Mouse (Mus musculus) hindbrain, embryonic 15.5 days (tissue): Measurements from ENCODE around the gene Cmas. TPM values are rescaled to one million over a fixed set of nuclear protein-coding genes. Genes with fewer than 3 reads are reported as not detected.

Experiments used
- ATAC-seq: fragments of 200-750 bp; cut with Nextera tagmentation; 2 replicates; pipeline ENCODE4 v1.8.0; 2017; ENCODE audit warnings: low read depth, moderate number of reproducible peaks, moderate TSS enrichment; ENCODE audit not compliant: low FRiP score
- H3K27ac ChIP-seq: fragments of 300-500 bp; sonication (generic); replicated peaks from 2 replicates; pipeline ENCODE4 v1.5.1; 2015; ENCODE audit warnings: mild to moderate bottlenecking, inconsistent platforms
- H3K27me3 ChIP-seq: fragments of 300-500 bp; sonication (generic); 2 replicates; pipeline ENCODE4 v1.6.1; 2015; ENCODE audit warnings: control low read depth, inconsistent platforms
- H3K36me3 ChIP-seq: fragments of 300-500 bp; sonication (generic); 2 replicates; pipeline ENCODE4 v1.6.1; 2015; ENCODE audit warnings: control low read depth, inconsistent platforms
- H3K4me1 ChIP-seq: fragments of 300-500 bp; sonication (generic); replicated peaks from 2 replicates; pipeline ENCODE4 v1.6.1; 2015; ENCODE audit warnings: control low read depth, inconsistent platforms
- H3K4me2 ChIP-seq: fragments of 300-500 bp; sonication (generic); 2 replicates; pipeline ENCODE4 v1.6.1; 2015; ENCODE audit warnings: moderate library complexity, mild to moderate bottlenecking, inconsistent platforms
- H3K4me3 ChIP-seq: fragments of 300-500 bp; sonication (generic); 2 replicates; pipeline ENCODE4 v1.5.1; 2015; ENCODE audit warnings: mild to moderate bottlenecking, inconsistent platforms
- H3K9ac ChIP-seq: fragments of 300-500 bp; sonication (generic); 2 replicates; pipeline ENCODE4 v1.6.1; 2015; ENCODE audit warnings: inconsistent platforms
- H3K9me3 ChIP-seq: fragments of 300-500 bp; sonication (generic); 2 replicates; pipeline ENCODE4 v1.6.1; 2016; ENCODE audit warnings: control low read depth, inconsistent platforms
- WGBS: fragments of 180-500 bp; shearing (Covaris S2); methylation state at CpG from one replicate; pipeline ENCODE4 v1.1.7; 2015; 5-methylcytosine and 5-hydroxymethylcytosine counted together
- polyA plus RNA-seq: library from polyadenylated mRNA; unstranded; fragments of >200 nt; fragmentation: Nextera tagmentation; extraction: Ambion mirVana; gene quantifications from 2 replicates; pipeline ENCODE4 v1.2.1, GENCODE M21; 2015

Gene Cmas
- polyA plus RNA-seq: 185 and 188 TPM in 2 replicates

DNA sequence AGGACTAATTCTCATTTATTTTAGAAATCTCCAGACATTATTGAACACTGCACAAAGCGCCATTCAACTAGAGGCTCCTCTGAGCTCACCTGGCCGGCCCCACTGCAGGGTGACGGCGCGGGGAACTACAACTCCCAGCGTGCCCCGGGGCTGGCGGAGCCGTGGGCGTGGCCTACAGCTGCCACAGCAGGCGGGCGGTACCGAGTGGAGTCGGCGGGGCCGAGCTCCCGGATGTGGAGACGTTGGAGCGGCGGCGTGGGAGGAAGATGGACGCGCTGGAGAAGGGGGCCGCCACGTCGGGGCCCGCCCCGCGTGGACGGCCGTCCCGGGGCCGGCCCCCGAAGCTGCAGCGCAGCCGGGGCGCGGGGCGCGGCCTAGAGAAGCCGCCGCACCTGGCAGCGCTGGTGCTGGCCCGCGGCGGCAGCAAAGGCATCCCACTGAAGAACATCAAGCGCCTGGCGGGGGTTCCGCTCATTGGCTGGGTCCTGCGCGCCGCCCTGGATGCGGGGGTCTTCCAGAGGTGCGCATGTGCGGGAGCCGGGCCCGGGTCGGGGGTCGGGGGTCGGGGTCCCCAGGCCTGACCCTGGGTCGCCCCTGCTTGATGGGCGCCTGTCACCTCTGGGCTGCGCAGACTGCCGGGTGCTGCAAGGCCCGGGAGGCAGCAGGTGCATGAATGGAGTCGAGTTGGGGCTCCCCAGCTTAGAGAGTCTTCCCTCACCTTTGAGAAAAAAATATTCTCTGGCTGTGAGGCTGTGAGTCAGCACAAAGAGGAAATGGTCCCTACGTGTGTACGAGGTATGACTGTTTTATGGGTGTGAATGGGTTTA, at the start of gene Cmas:
Cmas (plus strand) TSS at position 180 of the 827 bp plus-strand sequence.
- WGBS: under 1% methylated on average over 68 of the region's 68 CpGs
- Histone ChIP-seq H3K9ac (peak within 1 kb of the TSS; percentile 91), H3K27ac (peak within 1 kb of the TSS; percentile 93), H3K36me3 (0 out of 2 replicates have a peak, but pooled peaks cover 3% of the 10 kb centered on the region), H3K4me3 (peak within 1 kb of the TSS; percentile 95), H3K27me3 (0 out of 2 replicates have a peak, but pooled peaks cover 10% of the 10 kb centered on the region), H3K4me2 (peak within 1 kb of the TSS; percentile 67), H3K4me1 (peaks cover 23% of the 10 kb centered on the region), H3K9me3 (no peaks in the 10 kb centered on the region)
- peak; percentile 94 for ATAC-seq

DNA sequence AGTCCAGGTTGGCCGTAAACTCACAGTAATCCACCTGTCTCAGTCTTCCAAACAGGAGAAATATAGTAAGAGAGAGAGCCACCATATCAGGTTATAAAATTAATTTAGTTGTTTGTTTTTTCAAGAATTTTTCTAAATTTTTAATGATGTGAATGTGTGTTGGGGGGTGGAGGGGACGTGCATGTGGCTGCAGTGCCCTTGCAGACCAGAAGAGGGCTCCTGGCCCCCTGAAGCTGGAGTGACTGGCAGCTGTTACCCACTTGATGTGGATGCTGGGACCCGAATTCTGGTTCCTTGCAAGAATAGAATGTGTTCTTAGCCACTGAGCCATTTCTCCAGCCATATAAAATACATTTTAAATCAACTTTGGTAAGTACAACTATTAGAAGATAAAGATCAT, 49.8 kb upstream of the Cmas start:
- Histone ChIP-seq H3K27ac (no peak overlapping the region), H3K4me1 (peaks cover 9% of the 10 kb centered on the region), H3K9ac (no peak overlapping the region), H3K9me3 (no peaks in the 10 kb centered on the region), H3K27me3 (no peaks in the 10 kb centered on the region; the same call in 1 of the 2 replicates), H3K36me3 (no peaks in the 10 kb centered on the region), H3K4me3 (no peak overlapping the region), H3K4me2 (no peak overlapping the region)
- no peak for ATAC-seq
- 87% methylated on average over 3 of the region's 3 CpGs for WGBS

DNA sequence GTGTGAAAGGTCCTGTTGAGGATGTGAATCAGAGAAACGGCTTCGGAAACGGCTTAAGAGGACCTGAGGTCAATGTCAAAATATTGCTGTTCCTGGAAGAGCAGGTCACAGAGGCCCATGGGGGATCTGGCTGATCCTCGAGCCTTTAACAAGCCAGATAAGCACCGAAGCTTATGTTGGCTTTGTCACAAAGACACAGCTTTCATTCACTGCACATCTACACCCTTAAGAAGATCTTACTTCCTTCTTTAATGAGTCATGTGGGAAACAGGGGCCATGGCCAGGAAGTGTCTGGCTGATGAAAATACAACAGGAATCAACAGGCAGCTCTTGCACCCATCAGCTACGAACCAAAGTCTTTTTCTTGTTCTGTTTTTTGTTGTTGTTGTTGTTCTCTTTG, 48.1 kb upstream of the Cmas start:
- no peak overlapping the region for H3K27ac ChIP-seq
- no peak overlapping the region for H3K4me3 ChIP-seq
- 86% methylated on average over 6 of the region's 6 CpGs for WGBS
- H3K9ac ChIP-seq: no peak overlapping the region
- H3K9me3 ChIP-seq: no peaks in the 10 kb centered on the region
- no peaks in the 10 kb centered on the region for H3K4me1 ChIP-seq
- no peak overlapping the region for H3K4me2 ChIP-seq
- ATAC-seq: no peak
- no peaks in the 10 kb centered on the region for H3K27me3 ChIP-seq
- no peaks in the 10 kb centered on the region for H3K36me3 ChIP-seq

DNA sequence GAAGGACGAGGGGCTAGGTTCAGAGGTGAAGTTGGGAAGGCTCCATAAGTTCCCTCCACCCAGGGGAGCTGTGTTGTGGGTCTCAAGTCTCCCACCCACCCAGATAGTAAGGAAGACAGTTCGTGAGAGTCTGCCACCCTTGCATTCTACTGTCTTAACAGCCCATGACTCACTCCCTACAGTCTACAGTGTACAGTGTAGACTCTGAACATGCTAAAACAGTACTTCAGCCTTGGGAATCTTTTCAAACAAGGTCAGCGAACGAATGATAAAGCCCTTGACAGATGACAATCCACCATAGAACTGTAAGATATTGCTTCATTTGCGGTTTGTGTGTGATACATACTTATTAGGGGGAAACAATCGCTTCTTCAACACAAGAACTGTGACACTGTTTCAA, 45.8 kb upstream of the Cmas start:
- no peak overlapping the region for H3K4me3 ChIP-seq
- H3K27ac ChIP-seq: no peak overlapping the region
- H3K4me1 ChIP-seq: no peaks in the 10 kb centered on the region
- WGBS: 82% methylated on average over 6 of the region's 6 CpGs
- no peak overlapping the region for H3K9ac ChIP-seq
- H3K27me3 ChIP-seq: no peaks in the 10 kb centered on the region
- H3K4me2 ChIP-seq: no peak overlapping the region
- no peaks in the 10 kb centered on the region for H3K9me3 ChIP-seq
- H3K36me3 ChIP-seq: no peaks in the 10 kb centered on the region
- no peak for ATAC-seq

DNA sequence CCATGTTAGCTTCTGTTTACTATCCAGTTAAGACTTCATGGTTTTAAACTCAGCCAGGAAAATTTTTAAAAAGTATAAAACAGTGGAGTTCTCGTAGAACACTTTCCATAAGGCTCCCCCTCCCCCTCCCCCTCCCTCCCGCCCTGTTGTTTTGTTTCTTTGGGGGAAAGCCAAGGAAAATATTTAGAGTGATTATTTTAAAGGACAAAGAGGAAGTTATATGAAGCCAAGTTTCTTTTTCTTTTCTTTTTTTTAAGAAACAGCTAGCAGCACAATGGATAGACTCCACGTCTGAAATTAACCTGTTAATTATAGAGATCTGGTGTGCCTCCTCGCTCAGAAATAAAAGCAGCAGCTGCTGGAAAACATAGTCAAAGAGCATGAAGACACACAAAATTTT, 45.4 kb upstream of the Cmas start:
- H3K36me3 ChIP-seq: no peaks in the 10 kb centered on the region
- H3K4me1 ChIP-seq: no peaks in the 10 kb centered on the region
- H3K27me3 ChIP-seq: no peaks in the 10 kb centered on the region
- no peak overlapping the region for H3K9ac ChIP-seq
- H3K4me2 ChIP-seq: 0 out of 2 replicates have a peak overlapping the region, but pooled peaks have one; percentile 21
- no peaks in the 10 kb centered on the region for H3K9me3 ChIP-seq
- ATAC-seq: no peak
- 48% methylated on average over 4 of the region's 4 CpGs for WGBS
- H3K4me3 ChIP-seq: no peak overlapping the region
- no peak overlapping the region for H3K27ac ChIP-seq

DNA sequence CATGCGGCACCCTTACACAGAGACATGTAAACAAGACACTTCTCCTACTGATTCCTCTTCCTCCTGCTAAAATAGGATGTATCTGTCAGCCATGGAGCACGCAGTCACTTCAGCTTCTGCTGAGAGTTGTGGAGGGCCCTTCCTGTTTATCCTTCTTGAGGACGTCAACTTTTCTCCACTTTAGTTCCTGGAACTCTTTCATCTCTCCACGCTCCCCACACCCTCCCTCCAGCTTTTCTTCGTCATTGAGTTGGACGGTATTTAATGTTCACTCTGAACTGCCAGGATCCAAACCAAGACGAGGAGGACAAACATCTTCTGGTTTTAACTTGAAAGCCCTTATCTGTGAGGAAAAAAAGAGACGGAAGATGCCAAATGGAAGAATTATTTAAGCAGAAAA, 41.5 kb upstream of the Cmas start:
- H3K4me2 ChIP-seq: no peak overlapping the region
- WGBS: 89% methylated on average over 8 of the region's 8 CpGs
- no peak overlapping the region for H3K4me3 ChIP-seq
- no peak overlapping the region for H3K9ac ChIP-seq
- no peaks in the 10 kb centered on the region for H3K4me1 ChIP-seq
- H3K27me3 ChIP-seq: no peaks in the 10 kb centered on the region
- no peaks in the 10 kb centered on the region for H3K36me3 ChIP-seq
- no peaks in the 10 kb centered on the region for H3K9me3 ChIP-seq
- ATAC-seq: no peak
- H3K27ac ChIP-seq: no peak overlapping the region

DNA sequence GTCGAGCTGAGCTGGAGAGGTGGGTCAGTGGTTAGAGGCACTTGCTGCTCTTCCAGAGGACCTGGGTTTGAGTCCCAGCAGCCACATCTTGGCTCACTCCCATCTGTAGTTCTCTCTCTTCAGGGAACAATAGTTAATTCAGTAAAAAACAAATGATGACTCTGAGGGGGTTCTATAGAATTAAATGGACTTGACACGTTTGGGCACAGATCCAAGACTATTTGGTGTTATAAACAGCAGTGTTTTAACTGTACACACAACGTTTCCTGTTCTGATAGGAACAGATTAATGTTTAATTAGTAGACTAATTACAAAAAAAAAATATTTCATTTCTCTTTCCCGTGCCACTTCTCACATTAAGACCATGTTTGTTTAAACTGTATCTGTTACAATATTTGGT, 39.3 kb upstream of the Cmas start:
- WGBS: 55% methylated on average over 4 of the region's 4 CpGs
- no peak overlapping the region for H3K4me2 ChIP-seq
- H3K4me3 ChIP-seq: no peak overlapping the region
- no peaks in the 10 kb centered on the region for H3K9me3 ChIP-seq
- ATAC-seq: no peak
- H3K27ac ChIP-seq: no peak overlapping the region
- H3K36me3 ChIP-seq: no peaks in the 10 kb centered on the region
- no peaks in the 10 kb centered on the region for H3K4me1 ChIP-seq
- no peaks in the 10 kb centered on the region for H3K27me3 ChIP-seq
- H3K9ac ChIP-seq: no peak overlapping the region

DNA sequence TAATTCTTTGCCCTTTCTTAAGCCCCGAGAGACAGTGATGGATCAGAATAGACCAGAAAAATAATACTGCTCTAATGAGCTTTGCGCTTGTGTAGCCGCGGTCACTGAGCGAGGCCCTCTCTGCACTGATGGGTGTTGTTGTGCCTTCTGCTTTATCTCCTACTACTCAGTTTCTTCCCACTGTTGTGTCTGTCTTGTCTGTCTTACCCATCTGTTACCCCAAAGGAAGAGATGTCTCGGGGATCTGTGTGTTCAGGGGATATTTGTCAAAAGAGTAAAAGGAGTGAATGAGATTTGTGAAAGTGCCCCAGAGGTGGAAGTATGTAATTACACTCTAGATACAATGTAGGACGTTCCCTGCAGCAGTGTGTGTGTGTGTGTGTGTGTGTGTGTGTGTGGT, 38.3 kb upstream of the Cmas start:
- no peak overlapping the region for H3K9ac ChIP-seq
- no peak overlapping the region for H3K27ac ChIP-seq
- H3K27me3 ChIP-seq: no peaks in the 10 kb centered on the region
- H3K9me3 ChIP-seq: no peaks in the 10 kb centered on the region
- no peak overlapping the region for H3K4me2 ChIP-seq
- no peaks in the 10 kb centered on the region for H3K4me1 ChIP-seq
- no peak overlapping the region for H3K4me3 ChIP-seq
- H3K36me3 ChIP-seq: no peaks in the 10 kb centered on the region
- 72% methylated on average over 7 of the region's 7 CpGs for WGBS
- ATAC-seq: no peak

DNA sequence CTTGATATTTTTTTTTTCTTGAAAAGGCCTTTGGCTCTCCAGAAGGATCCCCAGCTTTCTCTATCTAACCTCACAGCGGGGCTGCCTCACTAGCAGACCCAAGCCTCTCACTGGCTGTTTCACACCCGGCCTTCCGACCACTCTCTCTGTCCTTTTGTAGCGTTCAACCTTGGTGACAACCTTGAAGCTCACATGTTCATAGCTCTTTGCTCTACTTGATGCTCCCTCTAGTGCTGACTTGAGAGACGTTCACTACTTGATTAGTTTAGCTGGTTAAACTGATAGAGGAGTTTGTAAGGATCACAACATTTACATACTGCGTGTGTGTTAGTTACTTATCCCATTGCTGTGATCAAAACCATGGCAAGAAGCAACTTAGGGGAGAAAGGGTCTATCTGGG, 35.8 kb upstream of the Cmas start:
- H3K27me3 ChIP-seq: no peaks in the 10 kb centered on the region
- H3K27ac ChIP-seq: no peak overlapping the region
- H3K9ac ChIP-seq: no peak overlapping the region
- no peak overlapping the region for H3K4me3 ChIP-seq
- no peak overlapping the region for H3K4me2 ChIP-seq
- no peak for ATAC-seq
- H3K9me3 ChIP-seq: no peaks in the 10 kb centered on the region
- H3K4me1 ChIP-seq: no peaks in the 10 kb centered on the region
- 77% methylated on average over 6 of the region's 6 CpGs for WGBS
- H3K36me3 ChIP-seq: no peaks in the 10 kb centered on the region

DNA sequence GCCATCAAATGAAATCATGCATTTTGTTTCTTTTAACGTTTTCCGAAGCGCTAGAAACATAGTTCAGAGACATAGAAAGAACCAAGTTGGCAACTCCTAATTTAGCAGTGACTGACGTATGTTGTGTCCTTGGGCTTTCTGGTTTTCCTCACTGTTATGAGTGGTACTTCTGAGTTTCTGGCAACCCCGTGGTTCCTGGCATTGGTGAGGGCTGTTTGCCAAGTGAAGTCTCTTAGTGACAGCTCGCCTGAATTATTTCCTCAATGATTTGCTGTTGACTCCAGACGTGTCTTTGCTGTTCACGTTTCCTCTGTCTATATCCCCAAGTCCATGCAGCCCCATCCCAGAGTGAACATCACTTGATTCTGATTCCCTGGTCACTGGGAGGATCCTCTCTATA, 34.8 kb upstream of the Cmas start:
- H3K4me2 ChIP-seq: no peak overlapping the region
- H3K9me3 ChIP-seq: no peaks in the 10 kb centered on the region
- H3K27ac ChIP-seq: no peak overlapping the region
- no peak overlapping the region for H3K4me3 ChIP-seq
- H3K9ac ChIP-seq: no peak overlapping the region
- WGBS: 84% methylated on average over 8 of the region's 8 CpGs
- H3K27me3 ChIP-seq: no peaks in the 10 kb centered on the region
- ATAC-seq: no peak
- H3K4me1 ChIP-seq: no peaks in the 10 kb centered on the region
- no peaks in the 10 kb centered on the region for H3K36me3 ChIP-seq

DNA sequence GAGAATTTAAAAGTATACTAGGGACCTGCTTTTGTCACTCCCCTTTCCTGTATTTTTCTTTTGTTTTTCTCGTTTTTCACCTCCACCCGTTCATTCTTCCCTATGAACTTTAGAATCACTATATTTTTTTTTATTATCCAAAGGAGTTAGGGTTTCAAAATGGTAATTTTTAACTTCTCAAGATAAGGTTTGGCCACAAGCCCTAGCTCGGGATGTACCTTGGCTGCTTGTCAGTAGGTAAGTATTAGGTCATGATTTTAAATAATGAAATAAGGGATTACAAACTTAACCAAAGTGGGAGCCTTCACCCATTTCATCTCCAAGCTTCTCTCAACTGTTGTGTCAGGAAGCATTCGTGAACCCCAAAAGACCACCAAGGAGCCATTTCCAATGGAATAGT, 30.5 kb upstream of the Cmas start:
- H3K27ac ChIP-seq: no peak overlapping the region
- H3K4me2 ChIP-seq: no peak overlapping the region
- no peak for ATAC-seq
- H3K36me3 ChIP-seq: no peaks in the 10 kb centered on the region
- no peak overlapping the region for H3K4me3 ChIP-seq
- no peak overlapping the region for H3K9ac ChIP-seq
- no peaks in the 10 kb centered on the region for H3K4me1 ChIP-seq
- WGBS: 92% methylated on average over 4 of the region's 4 CpGs
- H3K27me3 ChIP-seq: no peaks in the 10 kb centered on the region
- H3K9me3 ChIP-seq: no peaks in the 10 kb centered on the region

DNA sequence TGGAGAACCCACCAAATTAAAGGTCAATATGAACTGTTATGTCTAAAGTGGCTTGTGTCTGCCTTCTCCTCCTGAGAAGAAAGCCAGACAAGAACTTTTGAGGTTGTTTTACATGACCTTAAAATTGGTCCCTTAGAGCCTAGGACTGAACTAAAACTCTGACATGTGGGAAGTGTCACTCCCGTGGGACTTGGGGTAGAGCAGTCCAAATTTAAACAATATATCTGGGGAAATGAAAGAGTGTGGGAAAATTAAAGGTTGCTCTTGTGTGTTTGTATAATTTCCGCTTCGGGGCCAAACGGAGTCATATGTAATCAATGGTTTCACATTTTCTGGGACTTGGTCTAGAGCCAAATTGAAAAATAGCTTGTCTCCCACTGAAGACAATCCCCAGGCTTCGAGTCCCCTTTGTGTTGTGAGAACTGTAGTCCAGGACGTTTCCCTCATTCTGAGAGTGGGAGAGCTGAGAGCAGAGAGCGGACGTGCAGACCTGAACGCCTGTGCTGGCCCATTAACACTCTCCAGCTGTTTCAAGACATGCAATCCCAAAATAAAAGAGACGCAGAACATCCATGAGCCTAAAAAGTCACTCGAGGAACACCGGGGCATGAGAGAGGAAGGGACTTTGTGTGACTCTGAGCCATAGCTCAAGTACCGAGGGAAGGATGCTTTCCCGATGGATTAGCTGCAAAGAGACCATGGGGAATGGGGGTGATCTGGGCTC, 23.8 kb upstream of the Cmas start:
- no peak for ATAC-seq
- WGBS: 74% methylated on average over 14 of the region's 14 CpGs
- no peak overlapping the region for H3K9ac ChIP-seq

More for the DNA sequence above, 23.8 kb upstream of the Cmas start:
- Histone ChIP-seq H3K4me1 (no peaks in the 10 kb centered on the region), H3K27ac (no peak overlapping the region), H3K27me3 (no peaks in the 10 kb centered on the region), H3K4me2 (no peak overlapping the region), H3K4me3 (no peak overlapping the region), H3K36me3 (no peaks in the 10 kb centered on the region), H3K9me3 (no peaks in the 10 kb centered on the region)
